Mouse (Mus musculus) liver, embryonic 14.5 days (tissue): Measurements from ENCODE around the gene Catip. TPM values are rescaled to one million over a fixed set of nuclear protein-coding genes. Genes with fewer than 3 reads are reported as not detected.

Experiments used
- ATAC-seq: fragments of 200-750 bp; cut with Nextera tagmentation; 2 replicates; pipeline ENCODE4 v1.8.0; 2017; ENCODE audit warnings: moderate number of reproducible peaks, mild to moderate bottlenecking, moderate library complexity; ENCODE audit not compliant: insufficient read depth
- DNase-seq, 3 experiments: peaks; one replicate each; pipeline ENCODE4 v3.0.0-alpha.2; 2012 to 2013; ENCODE audit warnings: low read depth in 3 of 3, low spot score in 3 of 3
- H3K27ac ChIP-seq: fragments of 300-500 bp; sonication (generic); 2 replicates; pipeline ENCODE4 v1.5.1; 2014; ENCODE audit warnings: moderate library complexity, mild to moderate bottlenecking, control low read depth, inconsistent platforms
- H3K27me3 ChIP-seq: fragments of 300-500 bp; sonication (generic); 2 replicates; pipeline ENCODE4 v1.6.1; 2014; ENCODE audit warnings: mild to moderate bottlenecking, low read length, moderate library complexity; ENCODE audit not compliant: control insufficient read depth, insufficient read depth
- H3K36me3 ChIP-seq: fragments of 300-500 bp; sonication (generic); replicated peaks from 2 replicates; pipeline ENCODE4 v1.6.1; 2014; ENCODE audit warnings: low read depth; ENCODE audit not compliant: control insufficient read depth, insufficient read depth
- H3K4me1 ChIP-seq, 2 experiments: fragments of 200-500 bp in 1 of 2; fragments of 300-500 bp in 1 of 2; sonication (generic) in 1 of 2; replicated peaks; 2 replicates each; pipeline ENCODE4 v1.6.1; 2012 to 2014; ENCODE audit warnings: antibody characterized with exemption in 1 of 2, inconsistent platforms in 1 of 2, low read length in 1 of 2; ENCODE audit not compliant: control insufficient read depth in 2 of 2, insufficient read depth in 2 of 2
- H3K4me2 ChIP-seq: fragments of 300-500 bp; sonication (generic); 2 replicates; pipeline ENCODE4 v1.6.1; 2014; ENCODE audit warnings: low read depth, mild to moderate bottlenecking, control low read depth, moderate library complexity
- H3K4me3 ChIP-seq, 2 experiments: fragments of 200-500 bp in 1 of 2; fragments of 300-500 bp in 1 of 2; sonication (generic) in 1 of 2; 2 replicates each; pipeline ENCODE4 v1.5.1; 2012 to 2014; ENCODE audit warnings: low read depth in 2 of 2, low read length in 2 of 2, mild to moderate bottlenecking in 2 of 2, control low read depth in 1 of 2, inconsistent platforms in 1 of 2, moderate library complexity in 1 of 2; ENCODE audit not compliant: insufficient read depth in 1 of 2
- H3K9ac ChIP-seq: fragments of 300-500 bp; sonication (generic); replicated peaks from 2 replicates; pipeline ENCODE4 v1.6.1; 2014; ENCODE audit warnings: mild to moderate bottlenecking, control low read depth, moderate library complexity
- H3K9me3 ChIP-seq: fragments of 300-500 bp; sonication (generic); 2 replicates; pipeline ENCODE4 v1.6.1; 2016; ENCODE audit warnings: low read length, mixed read lengths; ENCODE audit not compliant: control insufficient read depth
- CTCF ChIP-seq: IDR thresholded peaks from 2 replicates; pipeline ENCODE4 v1.5.1; 2016; ENCODE audit warnings: antibody characterized with exemption, low read depth, control low read depth
- EP300 ChIP-seq: IDR thresholded peaks from 2 replicates; pipeline ENCODE4 v1.6.1; 2016; ENCODE audit warnings: antibody characterized with exemption, low read depth
- WGBS: fragments of 180-500 bp; shearing (Covaris S2); extraction: QIAGEN DNeasy Blood & Tissue Kit; methylation state at CpG from one replicate; pipeline ENCODE4 v1.1.7; 2014; ENCODE audit not compliant: insufficient replicate concordance; 5-methylcytosine and 5-hydroxymethylcytosine counted together
- polyA plus RNA-seq, 2 experiments: library from polyadenylated mRNA; depleted of rRNA in 1 of 2; stranded (reverse) in 1 of 2; unstranded in 1 of 2; fragments of >200 nt; fragmentation: Nextera tagmentation in 1 of 2; extraction: Ambion mirVana in 1 of 2; gene quantifications; 2 replicates each; pipeline versions ENCODE4 v1.2.1 to v1.2.3; 2012 to 2014

Gene Catip
- polyA plus RNA-seq, 2 experiments, result 0.10 TPM; not detected in 1

- Histone ChIP-seq H3K27me3 (no peaks in the 10 kb centered on the region), H3K36me3 (peaks cover 21% of the 10 kb centered on the region), H3K27ac (peak overlapping the region; percentile 77), H3K9me3 (no peaks in the 10 kb centered on the region), H3K9ac (peak overlapping the region; percentile 71), H3K4me2 (peak overlapping the region; percentile 89), H3K4me3 (peak overlapping the region; percentile 53 to 77), H3K4me1 (peaks cover 35 to 38% of the 10 kb centered on the region in 2 experiments)
- DNase-seq (peak; percentile 96 to 97 (median 97)), ATAC-seq (peak; percentile 89)
- under 1% methylated on average over 41 of the region's 41 CpGs for WGBS
- TF ChIP-seq EP300 (peak; percentile 5), CTCF (peak; percentile 98)
These were observed 35.5 kb downstream of the Catip start for GRCm38 (mm10) chr1:74397268-74397918.

GRCm38 (mm10) chr1:74397919-74398451 is 36.1 kb downstream of the Catip start:
- ATAC-seq (peak; percentile 25), DNase-seq (peak in 1 of 3 experiments; percentile 69)
- WGBS, result 4% methylated on average over 11 of the region's 11 CpGs
- H3K36me3 ChIP-seq, result peaks cover 21% of the 10 kb centered on the region
- peak overlapping the region; percentile 53 to 77 for H3K4me3 ChIP-seq
- H3K27ac ChIP-seq, result peak overlapping the region; percentile 77
- peaks cover 32 to 35% of the 10 kb centered on the region in 2 experiments for H3K4me1 ChIP-seq
- H3K4me2 ChIP-seq, result peak overlapping the region; percentile 89
- peak overlapping the region; percentile 71 for H3K9ac ChIP-seq
- no peaks in the 10 kb centered on the region for H3K9me3 ChIP-seq
- no peaks in the 10 kb centered on the region for H3K27me3 ChIP-seq
- TF ChIP-seq CTCF (peak; percentile 80), EP300 (no peak)

DNA sequence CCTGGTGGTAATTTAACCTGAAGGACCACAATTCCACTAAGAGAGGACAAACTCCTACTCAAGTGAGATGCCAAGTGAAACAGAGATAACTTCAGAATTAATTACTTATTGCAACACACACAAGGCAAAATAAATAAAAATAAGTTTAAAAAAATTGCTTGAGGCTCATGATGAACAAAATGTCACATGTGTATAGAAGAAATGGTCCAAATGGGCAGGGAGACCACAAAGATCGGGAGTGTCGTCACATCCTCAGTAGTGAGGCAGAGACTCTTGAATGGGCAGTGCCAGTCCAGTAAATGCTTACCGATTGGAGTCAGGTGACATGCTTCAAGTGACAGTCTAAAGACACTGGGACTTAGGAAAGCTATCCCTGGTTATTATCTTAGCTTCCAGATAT is 38.6 kb downstream of the Catip start:
- no peak for ATAC-seq
- Histone ChIP-seq H3K4me2 (peak overlapping the region; percentile 62), H3K27ac (peak overlapping the region; percentile 53), H3K4me1 (peaks cover 29 to 31% of the 10 kb centered on the region in 2 experiments), H3K9me3 (no peaks in the 10 kb centered on the region), H3K27me3 (no peaks in the 10 kb centered on the region), H3K4me3 (no peak overlapping the region), H3K36me3 (no peaks in the 10 kb centered on the region; the same call in 1 of the 2 replicates), H3K9ac (no peak overlapping the region)
- no peak for TF ChIP-seq CTCF
- TF ChIP-seq EP300, result no peak
- DNase-seq, result no peak
- 63% methylated on average over 3 of the region's 3 CpGs for WGBS

GRCm38 (mm10) chr1:74401015-74401702 is 39.3 kb downstream of the Catip start:
- Histone ChIP-seq H3K4me1 (peaks cover 29 to 31% of the 10 kb centered on the region in 2 experiments), H3K9me3 (no peaks in the 10 kb centered on the region), H3K9ac (peak overlapping the region; percentile 25), H3K36me3 (no peaks in the 10 kb centered on the region), H3K27me3 (no peaks in the 10 kb centered on the region), H3K4me2 (peak overlapping the region; percentile 62), H3K4me3 (0 out of 4 replicates have a peak overlapping the region, but pooled peaks have one; percentile 3 to 22), H3K27ac (peak overlapping the region; percentile 53)
- no peak for ATAC-seq
- TF ChIP-seq CTCF (no peak), EP300 (no peak)
- DNase-seq, result no peak
- WGBS, result 31% methylated on average over 16 of the region's 16 CpGs

DNA sequence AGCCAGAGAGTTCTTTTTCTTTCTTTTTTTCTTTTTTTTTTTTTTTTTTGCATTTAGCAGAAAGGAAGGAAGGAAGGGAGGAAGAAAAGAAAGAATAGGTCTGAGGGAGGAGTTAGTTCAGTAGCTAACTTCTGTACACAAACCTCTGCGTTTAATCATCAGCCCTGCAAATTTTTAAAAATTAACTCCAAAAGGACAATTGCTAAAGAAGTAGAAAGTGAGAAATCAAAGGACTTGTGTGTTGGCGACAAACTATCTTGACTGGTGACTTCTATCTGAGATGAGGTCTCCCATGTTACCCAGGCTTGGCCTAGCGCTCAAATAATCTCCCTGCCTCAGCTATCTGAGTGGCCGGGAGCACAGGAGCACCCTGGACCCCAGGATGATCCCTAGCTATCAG is 42.3 kb downstream of the Catip start:
- Histone ChIP-seq H3K9ac (no peak overlapping the region), H3K27me3 (no peaks in the 10 kb centered on the region), H3K4me3 (no peak overlapping the region), H3K9me3 (no peaks in the 10 kb centered on the region), H3K27ac (no peak overlapping the region), H3K4me2 (no peak overlapping the region), H3K4me1 (peaks cover 18 to 21% of the 10 kb centered on the region in 2 experiments), H3K36me3 (no peaks in the 10 kb centered on the region)
- WGBS, result 62% methylated on average over 4 of the region's 4 CpGs
- ATAC-seq (no peak), DNase-seq (no peak)
- no peak for TF ChIP-seq EP300
- no peak for TF ChIP-seq CTCF
